Mouse (Mus musculus) layer of hippocampus, postnatal 25 days (tissue): Measurements from ENCODE around the gene Slc2a8. TPM values are rescaled to one million over a fixed set of nuclear protein-coding genes. Genes with fewer than 3 reads are reported as not detected.

Experiments
- DNase-seq, 2 experiments: peaks; one replicate each; pipeline ENCODE4 v3.0.0; 2022; ENCODE audit warnings: mixed read lengths in 2 of 2, low spot score in 1 of 2; ENCODE audit errors: extremely low spot score in 1 of 2
- total RNA-seq, 2 experiments: library from RNA; stranded (reverse); gene quantifications; 2 replicates each; pipeline ENCODE4 v1.2.3; 2021

Gene Slc2a8
- total RNA-seq, 2 experiments from 2014 or later = 20.5 to 21.4 TPM

DNA sequence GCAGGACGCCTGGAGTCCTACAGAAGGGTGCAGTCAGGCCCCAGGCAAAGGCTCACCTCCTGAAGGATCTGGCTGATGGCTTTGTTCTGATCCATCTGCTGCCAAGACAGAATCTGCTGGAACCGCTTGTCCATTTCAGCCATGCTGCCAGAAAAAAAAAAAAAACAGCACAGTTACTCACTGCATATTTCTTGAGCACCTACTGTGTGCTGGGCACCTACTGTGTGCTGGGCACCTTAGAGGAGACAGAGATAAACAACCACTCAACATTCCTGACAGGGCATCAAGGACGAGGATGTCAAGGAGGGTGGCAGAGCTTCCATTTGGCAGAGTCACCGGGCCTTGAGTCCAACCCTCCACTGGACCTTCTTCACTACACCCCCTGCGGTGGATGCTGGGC is 43.1 kb downstream of the Slc2a8 start:
- no peak for DNase-seq

DNA sequence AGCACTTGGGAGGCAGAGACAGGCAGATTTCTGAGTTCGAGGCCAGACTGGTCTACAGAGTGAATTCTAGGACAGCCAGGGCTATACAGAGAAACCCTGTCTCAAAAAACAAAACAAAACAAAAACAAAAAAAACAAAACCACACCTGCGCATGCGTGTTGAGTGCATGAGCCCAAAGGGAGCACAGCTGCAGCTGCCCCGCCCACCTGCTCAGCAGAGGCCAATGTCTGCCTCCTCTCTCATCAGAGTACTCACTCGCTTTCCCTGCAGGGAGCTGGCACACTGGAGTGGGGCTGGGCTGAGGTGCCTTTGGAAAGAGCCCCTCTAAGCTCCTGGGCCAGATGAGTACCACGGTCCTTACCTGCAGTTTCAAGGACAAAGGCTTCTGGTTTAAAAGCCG is 50.2 kb downstream of the Slc2a8 start:
- DNase-seq = no peak

DNA sequence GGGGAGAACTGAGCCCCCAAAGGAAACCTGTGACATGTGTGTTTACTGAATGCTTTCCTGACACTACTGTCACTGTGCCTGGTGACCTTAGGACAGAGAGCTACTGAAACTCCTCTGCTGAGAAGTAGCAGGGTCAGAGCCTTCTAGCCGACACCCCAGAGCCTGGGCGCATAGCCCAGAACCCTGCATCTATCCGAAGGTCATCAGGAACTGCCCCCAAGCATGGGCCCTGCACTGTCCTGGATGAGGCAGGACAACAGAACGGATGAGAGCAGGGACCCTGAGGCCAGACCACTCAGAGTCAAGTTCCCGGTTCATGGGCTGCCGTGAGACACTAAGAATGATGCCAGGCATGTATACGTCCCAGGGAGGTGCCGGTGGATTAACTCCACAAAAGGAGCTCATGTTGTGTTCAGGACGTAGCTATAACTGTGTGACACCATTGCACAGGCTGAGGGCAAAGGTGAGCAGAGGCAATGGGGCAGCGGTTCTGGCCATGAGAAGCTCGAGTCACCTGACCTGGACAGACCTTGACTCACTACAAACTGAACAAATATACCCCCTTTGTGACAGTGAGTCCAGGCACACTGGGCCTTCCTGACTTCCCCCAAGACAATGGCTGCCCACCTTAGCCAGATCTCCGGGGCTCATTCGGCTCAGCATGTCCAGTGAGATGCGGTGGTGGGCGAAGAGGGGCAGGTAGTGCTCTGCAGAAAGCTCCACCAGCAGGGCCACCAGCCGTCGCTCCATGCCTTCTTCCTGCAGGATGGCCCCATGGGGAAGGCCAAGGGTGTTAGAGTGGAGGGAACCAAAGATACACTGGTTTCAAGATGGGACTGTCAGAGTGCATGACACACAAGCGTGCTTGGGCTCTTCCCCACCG is 52.7 kb downstream of the Slc2a8 start:
- DNase-seq = no peak

DNA sequence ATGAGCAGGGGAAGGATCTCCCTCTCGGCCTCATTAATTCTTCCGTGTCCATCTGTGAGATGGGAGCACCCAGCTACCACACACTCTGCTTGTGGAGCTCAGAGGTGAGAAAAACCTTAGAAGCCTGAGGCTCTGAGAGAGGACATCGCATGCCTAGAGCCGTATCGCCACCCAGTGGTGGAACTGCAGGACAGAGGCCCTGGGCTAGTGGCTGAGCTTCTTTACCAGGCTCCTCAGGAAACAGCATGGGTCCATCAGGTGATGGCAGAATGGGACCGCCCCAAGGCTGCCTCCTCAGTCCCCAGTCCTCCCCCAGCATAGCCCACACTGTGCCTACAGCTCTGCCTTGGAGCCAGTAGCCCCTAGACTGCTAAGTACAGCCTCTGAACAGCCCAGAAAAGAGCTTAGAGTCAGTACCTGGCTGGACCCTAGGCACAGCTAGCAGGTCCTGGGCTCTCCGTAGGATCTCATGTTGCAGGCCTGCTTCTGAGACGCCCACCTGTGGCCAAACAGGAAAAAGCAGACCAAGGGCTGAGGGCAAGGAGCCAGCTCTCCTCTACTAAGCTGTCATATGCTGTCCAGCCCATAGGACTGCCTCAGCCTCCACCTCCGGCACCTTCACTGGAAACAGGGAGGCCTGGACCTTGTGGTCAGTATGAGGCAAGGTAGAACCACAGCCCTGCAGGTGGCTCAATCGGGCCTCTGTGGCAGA is 53.5 kb downstream of the Slc2a8 start:
- peak; percentile 59 to 72 for DNase-seq

DNA sequence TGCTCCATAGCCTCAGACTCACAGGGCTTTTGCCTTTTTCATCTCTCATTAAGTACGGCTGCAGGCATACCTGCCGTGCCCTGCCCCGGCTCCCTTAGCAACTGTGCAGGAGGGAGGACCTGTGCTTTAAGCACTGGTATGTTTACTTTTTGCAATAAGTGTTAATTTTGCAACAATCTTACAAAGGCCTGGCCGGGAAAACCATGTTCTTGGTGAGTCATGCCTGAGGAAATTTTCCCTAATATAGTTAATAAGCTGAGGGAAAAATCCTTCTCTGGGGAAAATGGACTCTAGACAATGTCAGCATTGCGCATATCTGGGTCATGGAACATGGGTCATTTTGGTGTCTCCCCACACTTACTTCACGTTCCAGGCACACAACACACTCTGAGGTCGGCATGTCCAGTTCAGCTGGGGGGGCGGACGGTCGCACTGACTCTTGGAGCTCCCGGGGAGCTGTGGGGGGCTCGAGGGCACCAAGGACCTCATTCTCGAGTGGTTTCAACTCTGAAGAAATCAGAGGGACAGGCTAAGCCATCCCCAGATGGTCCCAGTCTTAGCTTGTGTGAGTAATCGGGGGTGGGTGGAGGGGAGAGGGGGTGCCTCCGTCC is 54.2 kb downstream of the Slc2a8 start:
- DNase-seq = no peak

DNA sequence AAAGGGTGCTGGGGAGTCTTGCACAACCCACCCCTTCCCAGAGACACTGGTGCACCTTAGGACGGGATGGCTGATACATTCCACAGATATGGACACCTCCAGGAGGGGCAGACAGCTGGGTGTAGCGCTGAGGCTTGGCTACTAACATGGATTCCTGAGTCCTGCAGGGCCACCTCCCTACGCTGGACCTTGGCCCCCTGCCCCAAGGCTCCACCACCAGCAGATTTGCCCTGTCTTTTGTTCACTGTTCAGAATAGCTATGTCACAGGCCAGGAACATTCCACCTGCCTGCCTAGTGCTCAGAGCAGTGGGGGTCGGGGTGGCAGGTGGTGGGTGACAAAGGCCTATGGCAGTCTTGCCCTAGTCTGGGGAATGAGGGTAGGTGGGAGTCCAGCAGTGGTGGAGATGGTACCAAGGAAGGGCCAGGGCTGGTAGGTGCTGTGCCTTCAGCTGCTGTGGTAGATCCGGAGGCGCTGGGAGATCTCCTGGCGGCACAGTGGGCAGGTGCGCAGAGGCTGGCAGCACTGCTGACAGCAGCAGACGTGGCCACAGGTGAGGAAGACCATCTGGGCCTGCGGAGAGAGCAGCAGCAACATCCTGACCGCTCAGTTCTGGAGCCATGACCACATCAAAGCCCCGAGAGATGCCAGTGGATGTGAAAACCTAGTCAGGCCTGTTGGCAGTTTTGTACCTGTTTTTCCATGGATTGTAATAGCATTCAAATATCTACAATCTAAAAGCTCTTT is 55.4 kb downstream of the Slc2a8 start:
- no peak for DNase-seq

DNA sequence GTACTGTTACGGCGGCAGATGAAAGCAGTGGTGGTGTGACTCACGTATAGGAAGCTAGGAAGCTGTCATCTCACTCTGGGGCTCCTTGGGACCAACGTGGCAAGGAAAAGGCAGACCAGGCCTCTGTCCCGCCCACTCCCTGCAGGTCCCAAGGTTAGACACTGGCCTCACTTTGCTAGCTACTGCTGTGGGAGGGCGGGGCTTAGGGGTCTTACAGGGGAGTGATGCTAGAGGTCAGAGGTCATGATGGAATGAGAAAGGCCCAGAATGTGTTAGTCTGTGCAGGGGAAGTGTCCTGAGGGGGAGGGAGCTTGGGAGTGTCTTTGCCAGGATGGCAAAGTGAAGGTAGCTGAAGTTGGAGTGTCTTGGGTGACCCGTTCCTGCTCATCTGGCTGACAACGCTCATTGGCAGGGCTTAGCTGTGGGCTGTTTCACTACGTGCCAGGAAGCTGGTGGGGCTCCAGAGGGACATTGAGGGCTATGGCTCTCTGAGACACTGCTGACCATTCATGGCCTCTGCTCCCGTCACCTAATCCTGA is 57.5 kb downstream of the Slc2a8 start:
- no peak for DNase-seq

DNA sequence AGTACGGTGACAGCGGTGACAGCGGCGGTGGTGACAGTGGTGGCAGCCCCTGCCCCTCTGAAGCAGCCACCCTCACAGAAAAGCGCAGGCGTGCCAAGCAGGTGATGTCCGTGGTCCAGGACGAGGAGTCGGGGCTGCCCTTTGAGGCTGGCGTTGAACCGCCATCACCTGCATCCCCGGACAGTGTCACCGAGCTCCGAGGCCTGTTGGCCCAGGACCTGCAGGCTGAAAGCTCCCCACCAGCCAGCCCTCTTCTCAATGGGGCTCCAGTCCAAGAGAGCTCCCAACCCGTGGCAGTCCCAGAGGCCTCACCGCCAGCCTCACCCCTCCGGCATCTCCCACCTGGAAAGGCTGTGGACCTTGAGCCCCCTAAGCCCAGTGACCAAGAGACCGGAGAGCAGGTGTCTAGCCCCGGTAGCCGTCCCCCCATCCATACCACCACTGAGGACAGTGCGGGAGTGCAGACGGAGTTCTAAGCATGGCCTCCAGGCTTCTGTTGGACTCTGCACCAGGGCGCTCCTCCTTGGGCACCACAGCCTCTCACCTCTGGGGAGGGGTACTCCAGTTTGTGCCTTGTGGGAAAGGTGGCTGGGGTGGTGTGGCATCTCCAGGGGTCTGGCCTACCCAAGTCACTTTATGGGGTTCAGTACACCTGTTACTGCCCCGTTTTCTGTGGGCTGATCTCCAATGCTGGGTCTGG is 58.2 kb downstream of the Slc2a8 start:
- DNase-seq = no peak

Other genes with a start within 250 kb of the Slc2a8 start
- gene 6330409D20Rik, start 241.1 kb downstream of the Slc2a8 start, total RNA-seq = 1 to 10 TPM; 1.1 to 1.3 TPM
- gene Tor2a, start 224.8 kb downstream of the Slc2a8 start, total RNA-seq = 10 to 100 TPM; 32.2 to 33.3 TPM
- gene Ttc16, start 206.4 kb downstream of the Slc2a8 start, total RNA-seq = under 1 TPM; 0.54 to 0.59 TPM
- 1 to 10 TPM; 5.9 to 7.9 TPM for gene Ptrh1, start 206.3 kb downstream of the Slc2a8 start, total RNA-seq
- 1 to 10 TPM in 1 of 2 experiments, under 1 TPM in 1; 0.49 to 1.3 TPM for gene Cfap157, start 197.7 kb downstream of the Slc2a8 start, total RNA-seq
- gene Stxbp1, start 134.8 kb downstream of the Slc2a8 start, total RNA-seq = 100 to 1,000 TPM; 596 to 606 TPM
- 10 to 100 TPM; 15.1 to 15.7 TPM for gene Fam129b, start 106.0 kb downstream of the Slc2a8 start, total RNA-seq
- gene Rpl12, start 20.5 kb downstream of the Slc2a8 start, total RNA-seq = 100 to 1,000 TPM; 101 to 110 TPM
- gene Lrsam1, start 20.5 kb downstream of the Slc2a8 start, total RNA-seq = 10 to 100 TPM; 35.6 to 36.1 TPM
- 10 to 100 TPM; 37.5 to 44.8 TPM for gene Garnl3, start 149.6 kb upstream of the Slc2a8 start, total RNA-seq
- gene Angptl2, start 234.0 kb upstream of the Slc2a8 start, total RNA-seq = 1 to 10 TPM; 1.3 to 1.8 TPM